Mouse (Mus musculus): ENCODE measurements at regions not wholly inside any gene's neighbourhood (a gene's known extent, or its start where the extent isn't known, plus 50 kb on each side); places are given as distances from the start of the nearest gene placed in this dataset.
A peak's percentile ranks its signal among the peaks of the same experiment; 100 is the strongest.

GRCm38 (mm10) chr2:94590494-94590893 lies 152.6 kb upstream of the Api5 start:
- DNase-seq (ENCODE audit: low spot score) = no peak

- DNase-seq (ENCODE audit: low spot score) = no peak
Measured at GRCm38 (mm10) chr2:94587255-94587654, 149.3 kb upstream of the Api5 start.

- no peak for DNase-seq (ENCODE audit: low spot score)
Measured at GRCm38 (mm10) chr2:94571646-94572045, 133.7 kb upstream of the Api5 start.

GRCm38 (mm10) chr2:94541230-94541905 lies 103.4 kb upstream of the Api5 start:
- no peak for DNase-seq (ENCODE audit: low spot score)

GRCm38 (mm10) chr2:94536631-94537030 lies 98.7 kb upstream of the Api5 start:
- DNase-seq (ENCODE audit: low spot score) = no peak

- no peak for DNase-seq (ENCODE audit: low spot score)
Measured at GRCm38 (mm10) chr2:94531175-94531574, 93.2 kb upstream of the Api5 start.

- peak; percentile 20 for DNase-seq (ENCODE audit: low spot score)
Measured at GRCm38 (mm10) chr2:94524536-94524935, 86.6 kb upstream of the Api5 start.

- no peak for DNase-seq (ENCODE audit: low spot score)
Measured at GRCm38 (mm10) chr2:94516866-94517265, 78.9 kb upstream of the Api5 start.

GRCm38 (mm10) chr2:94512027-94512426 lies 74.1 kb upstream of the Api5 start:
- no peak for DNase-seq (ENCODE audit: low spot score)

- DNase-seq (ENCODE audit: low spot score) = no peak
Measured at GRCm38 (mm10) chr2:94500649-94501048, 62.7 kb upstream of the Api5 start.

- no peak for DNase-seq (ENCODE audit: low spot score)
Measured at GRCm38 (mm10) chr2:94498516-94498915, 60.6 kb upstream of the Api5 start.

Data from yolk sac, embryonic 10.5 days (tissue).